Mouse (Mus musculus) activated CD4-positive, CD25-positive, alpha-beta regulatory T cell, adult 4 months (primary cell): ENCODE data around the gene Trim15. TPM values are rescaled to one million over a fixed set of nuclear protein-coding genes. Genes with fewer than 3 reads are reported as not detected.

Experiments used
- ATAC-seq: one replicate; pipeline ENCODE4 v1.8.0; 2017
- polyA plus RNA-seq, 2 experiments: library from polyadenylated mRNA; unstranded; fragments of 100-300 nt; shearing (Covaris generic); gene quantifications; one replicate each; pipeline ENCODE4 v1.2.1; 2017

Trim15 gene
- polyA plus RNA-seq, 2 experiments from 2014 or later: not detected

DNA sequence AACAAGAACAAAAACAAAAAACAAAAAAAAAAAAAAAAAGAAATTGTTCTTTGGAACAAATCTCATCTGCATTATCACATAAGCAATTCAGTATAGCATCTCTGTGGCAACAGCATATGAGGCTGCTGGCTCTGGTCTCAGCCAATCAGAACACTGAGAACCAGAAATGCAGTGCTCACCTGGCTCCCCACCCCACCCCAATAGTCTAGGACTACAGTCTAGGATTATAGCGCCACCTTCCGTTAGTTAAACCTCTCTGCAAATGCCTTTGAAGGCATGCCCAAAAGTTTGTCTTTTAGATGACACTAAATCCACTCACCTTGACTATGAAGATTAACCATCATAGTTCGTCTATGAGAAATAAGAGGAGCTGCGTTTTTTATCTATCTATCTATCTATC, 41.5 kb downstream of the Trim15 start:
- peak; percentile 59 for ATAC-seq

GRCm38 (mm10) chr17:36824005-36824404, 43.0 kb downstream of the Trim15 start:
- peak; percentile 62 for ATAC-seq

DNA sequence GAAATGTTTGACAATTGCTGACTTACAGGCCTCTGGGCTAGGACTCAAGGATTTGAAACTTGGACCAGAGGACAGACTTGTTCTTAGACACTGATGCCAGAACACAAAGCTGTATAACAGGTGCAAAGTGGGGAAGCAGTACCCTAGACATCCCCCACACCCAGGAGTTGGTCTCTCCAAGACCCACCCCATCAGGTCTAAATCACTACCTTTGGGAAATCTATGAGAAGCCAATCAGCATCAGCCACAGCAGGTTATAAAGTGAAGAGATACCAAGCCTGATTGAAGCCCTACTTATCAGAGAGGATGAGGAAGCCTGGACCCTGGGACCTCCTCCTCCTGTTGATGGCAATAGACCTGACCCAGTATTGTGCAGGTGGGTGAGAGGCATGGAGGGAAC, 55.1 kb downstream of the Trim15 start, which contains the start of gene H2-M10.6:
Gene H2-M10.6, plus strand, starts transcription at position 301 of the 400 bp plus-strand sequence.
- no peak for ATAC-seq

Other genes starting within 250 kb of the Trim15 start
- not detected for gene H2-M9, start 224.5 kb downstream of the Trim15 start, polyA plus RNA-seq
- not detected for gene H2-M1, start 195.0 kb downstream of the Trim15 start, polyA plus RNA-seq
- not detected for gene H2-M10.5, start 94.3 kb downstream of the Trim15 start, polyA plus RNA-seq
- gene H2-M10.6, start 55.0 kb downstream of the Trim15 start, polyA plus RNA-seq: not detected
- gene Trim26, start 30.1 kb downstream of the Trim15 start, polyA plus RNA-seq: 10 to 100 TPM; 42.4 to 71.8 TPM
- gene Trim10, start 2.4 kb upstream of the Trim15 start, polyA plus RNA-seq: under 1 TPM in 1 of 2 experiments, not detected in 1; 0.20 TPM
- gene Trim40, start 22.9 kb upstream of the Trim15 start, polyA plus RNA-seq: not detected
- gene Trim31, start 30.9 kb upstream of the Trim15 start, polyA plus RNA-seq: not detected
- not detected for gene Rnf39, start 75.7 kb upstream of the Trim15 start, polyA plus RNA-seq
- 100 to 1,000 TPM; 190 to 210 TPM for gene Ppp1r11, start 84.5 kb upstream of the Trim15 start, polyA plus RNA-seq
- 10 to 100 TPM; 72.7 to 81.5 TPM for gene Znrd1, start 91.3 kb upstream of the Trim15 start, polyA plus RNA-seq
- gene Znrd1as, start 91.4 kb upstream of the Trim15 start, polyA plus RNA-seq: 1 to 10 TPM; 4.9 to 5.4 TPM
- not detected for gene 2410137M14Rik, start 114.0 kb upstream of the Trim15 start, polyA plus RNA-seq
- not detected for gene H2-M5, start 122.3 kb upstream of the Trim15 start, polyA plus RNA-seq
- gene Zfp57, start 134.0 kb upstream of the Trim15 start, polyA plus RNA-seq: not detected
- gene Mog, start 156.2 kb upstream of the Trim15 start, polyA plus RNA-seq: not detected
- gene Gabbr1, start 178.8 kb upstream of the Trim15 start, polyA plus RNA-seq: 1 to 10 TPM; 5.0 to 6.2 TPM
- under 1 TPM in 1 of 2 experiments, not detected in 1; 0.19 TPM for gene Olfr90, start 221.3 kb upstream of the Trim15 start, polyA plus RNA-seq
- not detected for gene Olfr91, start 231.1 kb upstream of the Trim15 start, polyA plus RNA-seq